Mouse (Mus musculus): Measurements from ENCODE around the gene Ivns1abp.
"Not testable (repeated sequence)": the region's sequence is repeated elsewhere in the genome, so short reads cannot be mapped to it uniquely, and the experiment has no call there.

Ivns1abp gene

DNA sequence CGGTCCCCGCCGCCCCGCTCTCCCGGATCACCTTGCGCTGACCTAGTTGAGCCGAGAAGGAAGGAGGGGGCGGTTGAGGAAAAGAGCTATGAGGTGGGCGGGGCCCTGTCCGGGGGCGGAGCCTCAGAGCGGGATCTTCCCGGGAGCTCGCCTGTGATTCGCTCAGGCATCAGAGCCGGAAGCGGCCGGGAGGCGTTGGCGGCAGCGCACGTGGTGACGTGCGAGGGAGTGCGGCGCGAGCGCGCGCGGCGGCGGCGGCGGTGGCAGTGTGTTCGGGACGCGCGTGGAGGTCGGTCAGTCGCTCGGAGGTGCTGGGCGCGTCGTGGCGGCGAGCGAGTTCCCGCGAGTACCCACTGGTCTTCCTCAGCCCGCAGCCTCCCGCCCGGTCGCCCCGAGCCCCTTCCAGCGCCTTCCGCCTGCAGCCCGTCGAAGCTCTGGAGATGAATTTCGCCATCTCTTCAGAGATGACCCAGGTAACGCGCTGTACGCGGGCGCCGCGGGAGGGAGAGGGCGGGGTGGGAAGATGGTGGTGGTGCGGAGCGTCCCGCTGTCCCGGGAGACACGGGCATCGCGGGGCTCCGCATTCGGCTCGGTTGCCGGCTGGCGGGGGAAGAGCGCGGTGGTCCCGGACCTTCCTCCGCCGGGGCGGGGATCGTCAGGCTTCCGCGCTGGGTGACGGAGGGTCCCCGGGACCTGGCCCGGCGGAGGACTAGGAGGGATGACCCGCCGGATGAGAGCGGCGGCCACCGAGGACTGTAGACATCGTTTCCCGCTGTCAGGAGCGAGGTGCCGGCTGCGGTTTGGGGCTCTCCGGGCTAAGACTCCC lies at the start of gene Ivns1abp:
Gene Ivns1abp, plus strand, starts transcription at position 195 of the 826 bp plus-strand sequence.
- in situ Hi-C loops (cut with MseI, MboI) = no loop called here

DNA sequence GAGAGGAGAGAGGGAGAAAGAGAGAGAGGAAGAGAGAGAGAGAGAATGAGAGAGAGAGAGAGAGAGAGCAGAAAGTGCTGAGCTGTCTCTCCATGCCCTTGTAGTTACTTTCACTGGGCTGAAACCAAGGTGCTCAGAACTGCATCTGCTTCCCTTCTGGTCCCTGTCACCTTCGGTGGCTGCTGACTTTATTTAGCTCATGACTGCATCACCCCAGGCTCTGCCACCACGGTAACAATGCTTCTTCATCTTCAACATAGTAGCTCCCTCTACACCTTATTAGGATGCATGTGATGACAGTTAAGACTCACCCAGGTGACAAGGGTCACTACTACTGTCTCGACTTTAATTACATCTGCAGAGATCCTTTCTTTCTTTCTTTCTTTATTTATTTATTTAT lies 48.8 kb upstream of the Ivns1abp start:
- in situ Hi-C loops (cut with MseI, MboI) = no loop called here

DNA sequence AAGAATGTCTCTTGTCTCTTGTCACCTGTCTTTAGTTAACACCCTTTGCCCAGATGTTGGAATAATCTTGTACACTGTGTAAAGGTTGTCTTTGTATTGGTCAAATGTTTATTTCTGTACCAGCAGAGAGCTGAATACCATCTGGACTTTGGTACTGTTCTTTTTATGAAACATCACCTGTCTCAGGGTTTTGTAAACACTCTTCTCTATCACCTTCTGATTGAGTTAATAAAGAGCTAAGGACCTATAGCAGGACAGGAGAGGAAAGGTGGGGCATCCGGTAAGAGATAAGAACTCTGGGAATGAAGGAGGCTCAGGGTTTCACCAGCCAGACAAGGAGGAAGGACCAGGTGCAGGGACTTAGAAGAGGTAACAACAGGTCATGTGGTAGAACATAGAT lies 47.7 kb upstream of the Ivns1abp start:
- in situ Hi-C loops (cut with MseI, MboI) = no loop called here

GRCm38 (mm10) chr1:151297025-151297424 lies 47.3 kb upstream of the Ivns1abp start:
- in situ Hi-C loops (cut with MseI, MboI) = no loop called here

DNA sequence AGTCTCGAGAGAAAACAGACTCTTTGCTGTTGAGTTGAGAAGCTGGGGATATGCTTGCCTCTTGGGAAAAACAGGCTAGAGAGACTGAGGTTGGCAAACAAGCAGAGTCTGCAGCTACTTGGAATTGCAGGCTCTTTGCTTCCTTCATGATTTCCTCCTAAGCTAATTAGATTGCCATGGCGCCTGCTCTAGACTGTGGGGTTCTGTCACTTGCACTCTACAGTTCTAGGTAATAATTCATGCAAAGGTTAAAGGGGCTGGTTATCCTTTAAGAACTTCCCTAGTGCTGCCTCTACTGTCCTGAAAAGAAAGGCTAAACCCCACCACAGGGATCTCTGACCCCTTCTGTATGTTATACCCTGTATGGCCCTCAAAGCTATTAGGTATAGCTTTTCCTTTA lies 46.7 kb upstream of the Ivns1abp start:
- in situ Hi-C loops (cut with MseI, MboI) = no loop called here

DNA sequence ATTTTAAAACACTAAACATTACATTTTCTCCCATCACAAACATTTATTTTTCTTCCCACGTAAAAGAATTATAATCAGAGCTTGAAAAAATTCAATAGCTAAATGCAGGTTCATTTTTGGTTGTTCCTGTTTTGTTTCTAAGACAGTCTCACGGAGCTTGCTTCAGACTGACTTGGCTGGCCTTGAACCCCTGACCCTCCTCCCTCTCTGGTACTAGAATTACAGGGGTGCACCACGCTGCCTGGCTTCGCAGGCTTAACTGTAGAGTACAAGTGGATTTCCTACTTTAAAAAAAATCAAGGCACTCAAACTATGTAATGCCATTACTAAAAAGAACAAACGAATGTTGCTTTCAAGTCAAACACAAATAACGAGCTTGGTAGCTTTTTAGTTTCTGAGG lies 42.8 kb upstream of the Ivns1abp start:
- in situ Hi-C loops (cut with MseI, MboI) = no loop called here

DNA sequence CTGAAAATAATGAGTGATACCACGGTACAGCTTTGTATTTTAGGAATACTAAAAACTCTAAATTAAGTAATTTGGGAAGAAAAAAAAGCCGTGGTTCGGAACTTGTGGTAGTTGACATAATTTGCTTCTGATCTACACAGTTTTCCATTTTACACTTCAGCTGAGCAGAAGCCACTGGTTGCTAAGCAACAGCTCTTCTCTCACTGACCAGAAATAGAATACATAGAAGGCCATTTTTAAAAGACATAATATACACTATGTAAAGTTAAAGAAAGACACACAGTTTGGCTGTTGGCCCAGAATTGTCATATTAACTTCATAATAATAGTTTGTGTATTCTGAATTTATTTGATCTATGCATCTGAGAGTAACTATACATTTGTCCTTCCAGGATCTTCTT lies 42.4 kb upstream of the Ivns1abp start:
- in situ Hi-C loops (cut with MseI, MboI) = no loop called here

GRCm38 (mm10) chr1:151303265-151303664 lies 41.0 kb upstream of the Ivns1abp start:
- in situ Hi-C loops (cut with MseI, MboI) = no loop called here

DNA sequence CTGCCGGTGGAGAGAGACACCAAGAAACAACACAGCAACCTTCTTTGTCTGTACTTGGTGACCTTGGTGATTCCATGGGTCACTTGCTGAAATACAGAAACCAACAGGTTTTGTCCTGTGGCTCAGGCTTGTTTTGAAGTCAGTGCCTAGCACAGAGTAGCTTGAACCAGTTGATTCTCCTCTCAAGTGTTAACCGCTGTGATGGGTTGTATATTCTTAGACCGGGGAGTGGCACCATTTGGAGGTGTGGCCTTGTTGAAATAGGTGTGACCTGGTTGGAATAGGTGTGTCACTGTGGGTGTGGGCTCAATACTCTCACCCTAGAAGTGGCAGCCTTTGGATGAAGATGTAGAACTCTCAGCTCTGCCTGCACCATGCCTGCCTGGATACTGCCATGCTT lies 39.3 kb upstream of the Ivns1abp start:
- in situ Hi-C loops (cut with MseI, MboI) = not testable (repeated sequence)

DNA sequence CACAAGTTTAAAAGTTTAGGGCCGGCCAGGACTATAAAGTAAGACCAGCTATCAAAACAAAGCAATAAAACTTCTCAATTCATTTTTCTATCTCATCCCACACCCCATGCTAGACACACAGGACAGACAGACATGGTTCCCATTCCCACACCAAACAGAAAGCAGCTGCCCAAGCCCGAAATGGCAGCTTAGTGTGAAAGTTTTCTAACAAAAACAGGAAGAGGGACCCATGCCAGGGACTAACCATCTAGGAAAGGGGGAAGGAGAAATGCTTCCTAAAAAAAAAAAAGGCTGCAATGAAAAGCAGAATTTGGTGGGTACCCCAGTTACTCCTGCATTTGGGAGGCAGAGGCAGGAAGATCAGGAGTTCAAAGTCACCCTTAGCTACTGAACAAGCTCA lies 37.2 kb upstream of the Ivns1abp start:
- in situ Hi-C loops (cut with MseI, MboI) = no loop called here

DNA sequence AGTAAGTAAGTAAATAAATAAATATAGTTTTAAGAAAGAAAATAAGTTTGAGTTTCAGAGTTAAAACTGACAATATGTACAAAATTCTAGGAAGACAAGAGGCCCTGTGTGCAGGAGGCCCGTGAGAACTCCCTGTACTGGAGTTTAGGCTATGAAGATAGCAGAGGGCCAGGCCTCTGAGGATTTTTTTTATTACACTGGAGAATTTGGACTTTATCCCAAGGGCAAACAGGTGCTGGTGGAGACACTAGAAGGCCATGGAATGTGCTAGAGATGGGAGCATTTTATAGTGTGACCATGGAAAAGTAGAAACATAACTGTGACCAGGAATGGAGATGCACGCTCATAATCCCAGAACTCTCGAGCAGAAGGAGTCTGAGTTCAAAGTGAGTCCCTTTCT lies 36.5 kb upstream of the Ivns1abp start:
- in situ Hi-C loops (cut with MseI, MboI) = no loop called here

- in situ Hi-C loops (cut with MseI, MboI) = no loop called here
These were observed 35.8 kb upstream of the Ivns1abp start for GRCm38 (mm10) chr1:151308508-151308907.

DNA sequence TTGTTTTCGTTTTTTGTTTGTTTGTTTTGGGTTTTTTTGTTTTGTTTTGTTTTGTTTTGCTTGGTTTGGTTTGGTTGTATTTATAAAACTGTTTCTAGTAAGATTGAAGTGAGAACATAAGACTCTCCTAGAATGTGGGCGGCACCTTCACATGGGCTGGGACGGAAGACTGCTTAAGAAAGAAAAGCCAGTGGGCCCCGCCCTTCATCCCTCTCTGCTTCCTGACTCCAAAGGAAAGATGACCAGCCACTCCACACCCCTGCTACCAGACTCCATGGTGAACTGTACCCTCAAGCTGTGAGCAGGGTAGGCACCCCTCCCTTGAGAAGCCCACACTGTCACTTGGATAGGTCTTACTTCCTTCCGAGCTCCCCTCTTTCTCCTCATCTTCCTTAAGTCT lies 33.8 kb upstream of the Ivns1abp start:
- in situ Hi-C loops (cut with MseI, MboI) = no loop called here

GRCm38 (mm10) chr1:151311379-151311778 lies 32.9 kb upstream of the Ivns1abp start:
- in situ Hi-C loops (cut with MseI, MboI) = no loop called here

DNA sequence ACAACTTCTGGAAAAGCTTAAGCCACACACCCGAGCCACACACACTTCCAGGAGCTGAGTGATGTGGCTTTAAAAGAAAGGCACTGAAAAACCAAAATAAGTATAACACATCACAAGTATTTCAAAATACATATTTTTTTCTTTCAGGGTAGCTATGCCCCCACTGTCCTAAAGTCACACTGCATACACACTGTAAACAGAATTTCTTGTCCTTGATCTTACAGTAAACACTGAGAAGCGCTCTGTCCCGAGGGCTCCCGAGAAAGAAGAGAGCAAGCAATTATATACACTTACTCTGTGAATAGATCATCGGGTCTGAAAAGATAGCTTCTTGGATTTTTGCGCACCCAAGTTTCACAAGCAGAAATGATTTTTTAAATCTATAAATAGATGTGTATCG lies 25.0 kb upstream of the Ivns1abp start:
- in situ Hi-C loops (cut with MseI, MboI) = no loop called here

- in situ Hi-C loops (cut with MseI, MboI) = no loop called here
These were observed 23.9 kb upstream of the Ivns1abp start for GRCm38 (mm10) chr1:151320408-151320807.

GRCm38 (mm10) chr1:151325328-151325727 lies 18.9 kb upstream of the Ivns1abp start:
- in situ Hi-C loops (cut with MseI, MboI) = no loop called here

- in situ Hi-C loops (cut with MseI, MboI) = no loop called here
These were observed 15.8 kb upstream of the Ivns1abp start for GRCm38 (mm10) chr1:151328341-151329097.

- in situ Hi-C loops (cut with MseI, MboI) = no loop called here
These were observed 14.7 kb upstream of the Ivns1abp start for GRCm38 (mm10) chr1:151329601-151330000.

- in situ Hi-C loops (cut with MseI, MboI) = no loop called here
These were observed 11.5 kb upstream of the Ivns1abp start for GRCm38 (mm10) chr1:151332819-151333218.

GRCm38 (mm10) chr1:151338234-151338633 lies 6.0 kb upstream of the Ivns1abp start:
- in situ Hi-C loops (cut with MseI, MboI) = no loop called here

DNA sequence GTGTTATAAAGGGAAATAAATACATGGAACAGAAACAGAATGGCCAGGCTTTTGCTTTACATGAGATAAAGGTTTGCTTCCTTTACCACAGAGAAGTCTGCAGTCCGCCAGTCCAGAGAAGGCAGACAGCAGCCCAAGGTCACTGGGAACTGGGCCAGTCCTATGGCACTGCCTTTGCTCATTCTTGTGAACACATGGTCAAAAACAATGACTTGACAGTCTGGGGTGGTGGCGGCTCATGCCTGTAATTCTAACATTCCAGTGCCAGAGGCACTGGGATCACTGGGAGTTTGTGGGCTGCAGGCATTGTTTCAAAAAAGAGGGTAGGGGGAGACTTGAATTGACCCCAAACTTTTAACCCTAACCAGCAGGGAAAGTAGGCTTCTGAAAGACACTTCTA lies 5.3 kb upstream of the Ivns1abp start:
- in situ Hi-C loops (cut with MseI, MboI) = no loop called here
